Mouse (Mus musculus): Measurements from ENCODE around the gene Nr1h2.
A peak's percentile ranks its signal among the peaks of the same experiment; 100 is the strongest.

Gene Nr1h2

GRCm38 (mm10) chr7:44584265-44584804 is 30.6 kb upstream of the Nr1h2 start:
- DNase-seq = no peak

GRCm38 (mm10) chr7:44583146-44583545 is 29.4 kb upstream of the Nr1h2 start:
- no peak for DNase-seq

- no peak for DNase-seq
These were observed 29.0 kb upstream of the Nr1h2 start for GRCm38 (mm10) chr7:44582709-44583108.

- no peak for DNase-seq
These were observed 27.9 kb upstream of the Nr1h2 start for GRCm38 (mm10) chr7:44581637-44582036.

- DNase-seq = no peak
These were observed 22.6 kb upstream of the Nr1h2 start for GRCm38 (mm10) chr7:44576333-44576844.

- no peak for DNase-seq
These were observed 19.3 kb upstream of the Nr1h2 start for GRCm38 (mm10) chr7:44572956-44573484.

GRCm38 (mm10) chr7:44572213-44572701 is 18.5 kb upstream of the Nr1h2 start, which contains the start of gene Napsa:
Gene Napsa (plus strand): TSS chr7:44572380.
- DNase-seq = peak; percentile 78 to 84

- DNase-seq = no peak
These were observed 18.1 kb upstream of the Nr1h2 start for GRCm38 (mm10) chr7:44571811-44572210.

GRCm38 (mm10) chr7:44570989-44571388 is 17.2 kb upstream of the Nr1h2 start:
- DNase-seq = no peak

GRCm38 (mm10) chr7:44568803-44569202 is 15.1 kb upstream of the Nr1h2 start:
- DNase-seq = no peak

- DNase-seq = no peak
These were observed 11.7 kb upstream of the Nr1h2 start for GRCm38 (mm10) chr7:44565414-44565813.

GRCm38 (mm10) chr7:44564486-44564885 is 10.7 kb upstream of the Nr1h2 start:
- DNase-seq = no peak

- no peak for DNase-seq
These were observed 9.5 kb upstream of the Nr1h2 start for GRCm38 (mm10) chr7:44563284-44563683.

- peak; percentile 71 to 89 for DNase-seq
These were observed 7.0 kb upstream of the Nr1h2 start for GRCm38 (mm10) chr7:44560435-44561400.

GRCm38 (mm10) chr7:44557629-44558028 is 3.9 kb upstream of the Nr1h2 start:
- DNase-seq = no peak

- peak; percentile 76 to 85 for DNase-seq
These were observed 471 bp downstream of the Nr1h2 start for GRCm38 (mm10) chr7:44553196-44553764.

- DNase-seq = peak in 1 of 2 experiments; percentile 6
These were observed 1.4 kb downstream of the Nr1h2 start for GRCm38 (mm10) chr7:44552141-44552908.

GRCm38 (mm10) chr7:44551731-44552130 is 2.0 kb downstream of the Nr1h2 start:
- peak in 1 of 2 experiments; percentile 12 for DNase-seq

GRCm38 (mm10) chr7:44551301-44551700 is 2.5 kb downstream of the Nr1h2 start:
- peak in 1 of 2 experiments; percentile 8 for DNase-seq

GRCm38 (mm10) chr7:44550409-44550678 is 3.4 kb downstream of the Nr1h2 start:
- peak in 1 of 2 experiments; percentile 22 for DNase-seq

GRCm38 (mm10) chr7:44549621-44550408 is 3.9 kb downstream of the Nr1h2 start:
- DNase-seq = peak in 1 of 2 experiments; percentile 11

Data from spleen, adult 18-20 months (tissue).